Mouse (Mus musculus) heart, postnatal 10 days (tissue): ENCODE measurements at regions not wholly inside any gene's neighbourhood (a gene's known extent, or its start where the extent isn't known, plus 50 kb on each side); places are given as distances from the start of the nearest gene placed in this dataset.
"Not testable (repeated sequence)": the region's sequence is repeated elsewhere in the genome, so short reads cannot be mapped to it uniquely, and the experiment has no call there.

Source experiments
- DNase-seq, 2 experiments: peaks; one replicate each; pipeline ENCODE4 v3.0.0; 2021
- intact Hi-C: fragments of 180-260 bp; cut with DNase I; formaldehyde crosslinking; loops from one replicate; pipeline ENCODE4 v1.15.1; 2025

GRCm38 (mm10) chr12:56081406-56081805 lies 245.3 kb downstream of the Brms1l start:
- intact Hi-C loops: no loop called here
- DNase-seq: no peak

GRCm38 (mm10) chr12:56064183-56064582 lies 228.1 kb downstream of the Brms1l start:
- no peak for DNase-seq
- intact Hi-C loops: no loop called here

- no peak for DNase-seq
- intact Hi-C loops: loop anchor here (2.0 to 5.0 kb wide), 4 partner anchors 346 to 578 kb away; no protein-coding TSS in a partner anchor
Observed at GRCm38 (mm10) chr12:56058876-56059275, 222.8 kb downstream of the Brms1l start.

GRCm38 (mm10) chr12:56058463-56058862 lies 222.3 kb downstream of the Brms1l start:
- intact Hi-C loops: loop anchor here (2.0 to 5.0 kb wide), 4 partner anchors 346 to 578 kb away; no protein-coding TSS in a partner anchor
- DNase-seq: peak; percentile 72 to 84

GRCm38 (mm10) chr12:56055382-56055781 lies 219.3 kb downstream of the Brms1l start:
- intact Hi-C loops: loop anchor here (5.0 kb wide), 1 partner anchor 537 kb away; no protein-coding TSS in a partner anchor

GRCm38 (mm10) chr12:56046050-56046449 lies 209.9 kb downstream of the Brms1l start:
- intact Hi-C loops: no loop called here

More at GRCm38 (mm10) chr12:56055382-56055781, 219.3 kb downstream of the Brms1l start:
- DNase-seq: no peak

GRCm38 (mm10) chr12:56020954-56021514 lies 184.9 kb downstream of the Brms1l start:
- intact Hi-C loops: no loop called here
- no peak for DNase-seq

More at GRCm38 (mm10) chr12:56046050-56046449, 209.9 kb downstream of the Brms1l start:
- no peak for DNase-seq

GRCm38 (mm10) chr12:56020547-56020946 lies 184.4 kb downstream of the Brms1l start:
- no peak for DNase-seq
- intact Hi-C loops: no loop called here

- DNase-seq: no peak
- intact Hi-C loops: no loop called here
Observed at GRCm38 (mm10) chr12:56009976-56010375, 173.9 kb downstream of the Brms1l start.

- intact Hi-C loops: no loop called here
- no peak for DNase-seq
Observed at GRCm38 (mm10) chr12:56005846-56006245, 169.7 kb downstream of the Brms1l start.

- DNase-seq: no peak
- intact Hi-C loops: no loop called here
Observed at GRCm38 (mm10) chr12:56005321-56005720, 169.2 kb downstream of the Brms1l start.

- DNase-seq: no peak
- intact Hi-C loops: no loop called here
Observed at GRCm38 (mm10) chr12:56004479-56004878, 168.4 kb downstream of the Brms1l start.

GRCm38 (mm10) chr12:56003561-56003960 lies 167.4 kb downstream of the Brms1l start:
- DNase-seq: no peak
- intact Hi-C loops: no loop called here

GRCm38 (mm10) chr12:55996585-55997377 lies 160.7 kb downstream of the Brms1l start:
- no peak for DNase-seq
- intact Hi-C loops: no loop called here

GRCm38 (mm10) chr12:55983565-55984351 lies 147.6 kb downstream of the Brms1l start:
- intact Hi-C loops: no loop called here
- no peak for DNase-seq

GRCm38 (mm10) chr12:55983128-55983527 lies 147.0 kb downstream of the Brms1l start:
- intact Hi-C loops: no loop called here
- no peak for DNase-seq

GRCm38 (mm10) chr12:55974262-55974661 lies 138.1 kb downstream of the Brms1l start:
- no peak for DNase-seq
- intact Hi-C loops: no loop called here

- DNase-seq, intact Hi-C loops: not testable (repeated sequence)
Observed at GRCm38 (mm10) chr12:55959319-55959718, 123.2 kb downstream of the Brms1l start.

- DNase-seq: no peak
- intact Hi-C loops: no loop called here
Observed at GRCm38 (mm10) chr12:55940566-55940965, 104.4 kb downstream of the Brms1l start.

- DNase-seq: no peak
- intact Hi-C loops: no loop called here
Observed at GRCm38 (mm10) chr12:55939281-55940142, 103.4 kb downstream of the Brms1l start.
